ENCODE assay signal across 8 mouse cellular contexts in the genomic region with DNA sequence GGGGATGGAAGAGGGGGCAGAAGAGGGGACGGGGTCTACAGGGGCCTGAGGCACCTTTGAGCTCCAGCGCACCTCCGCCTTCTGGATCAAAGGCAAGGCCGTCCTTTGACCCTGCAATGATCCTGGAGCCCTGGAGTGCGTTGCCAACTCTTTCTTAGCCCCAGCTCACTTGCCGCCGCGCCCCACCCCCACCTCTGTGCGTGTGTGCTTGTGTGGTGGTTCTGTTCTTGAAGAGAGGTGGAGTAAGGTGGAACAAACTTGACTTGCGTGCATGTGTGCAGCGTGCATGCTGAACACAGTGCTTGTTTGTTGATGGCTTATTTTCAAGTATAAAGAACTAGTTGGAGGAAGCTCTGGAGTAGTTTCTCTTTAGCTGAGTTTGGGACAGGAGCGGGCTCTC.
A peak's percentile ranks its signal among the peaks of the same experiment; 100 is the strongest.
DNase-seq lines count a peak whose midpoint lies in the region; ATAC-seq and TF ChIP-seq lines count a peak whose summit lies in the region.

No protein-coding gene starts in this region.

- H3K27me3 ChIP-seq in spleen, adult 2 months (ENCODE audit: control insufficient read depth, insufficient read depth, low read length): no peaks in the 10 kb centered on the region
- H3K27me3 ChIP-seq in limb, embryonic 13.5 days: no peaks in the 10 kb centered on the region

- no peak for TF ChIP-seq CTCF in spleen, adult 2 months (IDR thresholded peaks at IDR 0.05; ENCODE audit: extremely low read depth, insufficient read depth, insufficient read length, insufficient replicate concordance)

- peak overlapping the region; percentile 23; the same call in 1 of the 2 replicates for H3K4me3 ChIP-seq in spleen, adult 2 months (ENCODE audit: extremely low read depth, insufficient read depth, insufficient read length)
- no peak overlapping the region for H3K4me3 ChIP-seq in limb, embryonic 13.5 days

- no peak for TF ChIP-seq POLR2A in spleen, adult 2 months (IDR thresholded peaks at IDR 0.05; ENCODE audit: low read depth, low read length)

- no peaks in the 10 kb centered on the region for H3K36me3 ChIP-seq in spleen, adult 2 months (ENCODE audit: control insufficient read depth, insufficient read depth, low read length)
- H3K36me3 ChIP-seq in limb, embryonic 13.5 days: 0 out of 2 replicates have a peak, but pooled peaks cover 3% of the 10 kb centered on the region

- peak overlapping the region; percentile 12 for H3K4me2 ChIP-seq in limb, embryonic 13.5 days (replicated peaks)

- H3K4me1 ChIP-seq in spleen, adult 2 months (ENCODE audit: control insufficient read depth, insufficient read depth, insufficient read length): peaks cover 46% of the 10 kb centered on the region; the same call in 1 of the 2 replicates
- peaks cover 50% of the 10 kb centered on the region for H3K4me1 ChIP-seq in limb, embryonic 13.5 days

- peak overlapping the region; percentile 69 for H3K27ac ChIP-seq in spleen, adult 2 months (ENCODE audit: insufficient read depth, low read length)
- H3K27ac ChIP-seq in limb, embryonic 13.5 days: no peak overlapping the region

- WGBS in spleen, adult 2 months: 23% methylated on average over 12 of the region's 12 CpGs
- 10% methylated on average over 12 of the region's 12 CpGs for WGBS in limb, embryonic 13.5 days

- no peak for ATAC-seq in limb, embryonic 13.5 days (ENCODE audit: low FRiP score, low read depth)

- H3K9ac ChIP-seq in limb, embryonic 13.5 days: no peak overlapping the region

- H3K9me3 ChIP-seq in limb, embryonic 13.5 days: no peaks in the 10 kb centered on the region

- peak; percentile 66 for DNase-seq in adrenal gland, postnatal 14 days
- DNase-seq in adrenal gland, adult 18-20 months (ENCODE audit: low spot score in 2 of 2): no peak
- DNase-seq in spleen, adult 2 months (ENCODE audit: low read depth in 1 of 2, low spot score in 2 of 2): no peak
- DNase-seq in spleen, adult 12 weeks (ENCODE audit: low spot score): no peak
- DNase-seq in yolk sac, embryonic 10.5 days (ENCODE audit: low spot score): peak; percentile 75
- DNase-seq in cerebellum, adult 9-11 months: no peak
- DNase-seq in Muller cell, postnatal 12 days (ENCODE audit: inconsistent ontology term): no peak

Comparison
In these comparisons a context has a peak if more than half of its experiments do, and no peak if none do; other contexts are left out.
1. DNase-seq: peak in adrenal gland, postnatal 14 days (single experiment) and yolk sac, embryonic 10.5 days (single experiment); none in adrenal gland, adult 18-20 months (0 of 2), spleen, adult 2 months (0 of 2), spleen, adult 12 weeks (single experiment), cerebellum, adult 9-11 months (single experiment) and Muller cell, postnatal 12 days (single experiment).